11 mouse cellular contexts compared by ENCODE assay signal in genomic region chr16:43557385-43557784, GRCm38 (mm10).
DNase-seq lines count a peak whose midpoint lies in the region; ATAC-seq and TF ChIP-seq lines count a peak whose summit lies in the region.
"Had no signal": no experiment of that assay in that cellular context is flagged by ENCODE, and none has a peak within 500 bp of the region (broad histone marks: within the 10 kb centered on the region; RNA-seq: fewer than 3 reads in every experiment).

No protein-coding gene starts in this region.

- DNase-seq in cerebellum, adult 9-10 months = peak; percentile 70
- DNase-seq in cerebellum, adult 8-10 months = no peak
- no peak for DNase-seq in layer of hippocampus, adult 2 months (ENCODE audit: low spot score in 2 of 2)
- no peak for DNase-seq in layer of hippocampus, adult 11-12 months (ENCODE audit: low spot score)
- DNase-seq in hindbrain, embryonic 10.5 days (ENCODE audit: low spot score) = no peak
- DNase-seq in kidney, postnatal 25 days = no peak
- no peak for DNase-seq in lung, adult 18-20 months

- no peak for ATAC-seq in neural tube, embryonic 14.5 days (ENCODE audit: low read depth)
- ATAC-seq: activated CD4-positive, CD25-positive, alpha-beta regulatory T cell, adult 4 months; lung, postnatal 0 days had no signal

- peak overlapping the region; percentile 16; the same call in 1 of the 2 replicates for H3K4me3 ChIP-seq in layer of hippocampus, adult 2 months
- H3K4me3 ChIP-seq in hindbrain, embryonic 10.5 days = no peak overlapping the region
- H3K4me3 ChIP-seq in neural tube, embryonic 14.5 days (ENCODE audit: low read depth, low read length) = no peak overlapping the region
- H3K4me3 ChIP-seq: limb, embryonic 13.5 days had no signal

- H3K9ac ChIP-seq in neural tube, embryonic 14.5 days (replicated peaks; ENCODE audit: low read depth, low read length) = no peak overlapping the region
- H3K9ac ChIP-seq: limb, embryonic 13.5 days had no signal

- no peak for TF ChIP-seq CTCF in layer of hippocampus, adult 2 months (conservative IDR thresholded peaks at IDR 0.05)

- H3K9me3 ChIP-seq in hindbrain, embryonic 10.5 days = no peaks in the 10 kb centered on the region
- H3K9me3 ChIP-seq in neural tube, embryonic 14.5 days (ENCODE audit: control insufficient read depth, low read length) = no peaks in the 10 kb centered on the region
- H3K9me3 ChIP-seq: limb, embryonic 13.5 days had no signal

- WGBS in hindbrain, embryonic 10.5 days = 68% methylated on average over 5 of the region's 5 CpGs
- WGBS in neural tube, embryonic 14.5 days = 35% methylated on average over 5 of the region's 5 CpGs

- no peaks in the 10 kb centered on the region for H3K36me3 ChIP-seq in hindbrain, embryonic 10.5 days
- no peaks in the 10 kb centered on the region for H3K36me3 ChIP-seq in neural tube, embryonic 14.5 days (ENCODE audit: control insufficient read depth, insufficient read depth, low read length)
- H3K36me3 ChIP-seq: limb, embryonic 13.5 days had no signal

- H3K27ac ChIP-seq in layer of hippocampus, adult 2 months = peak overlapping the region; percentile 92
- peak overlapping the region; percentile 50; the same call in 1 of the 2 replicates for H3K27ac ChIP-seq in hindbrain, embryonic 10.5 days
- peak overlapping the region; percentile 36; the same call in 1 of the 2 replicates for H3K27ac ChIP-seq in neural tube, embryonic 14.5 days (ENCODE audit: low read depth, low read length)
- H3K27ac ChIP-seq: limb, embryonic 13.5 days had no signal

- no peaks in the 10 kb centered on the region for H3K4me1 ChIP-seq in hindbrain, embryonic 10.5 days (replicated peaks)
- peaks cover 5% of the 10 kb centered on the region; the same call in 1 of the 2 replicates for H3K4me1 ChIP-seq in neural tube, embryonic 14.5 days (ENCODE audit: control insufficient read depth, insufficient read depth, low read length)

- no peak overlapping the region for H3K4me2 ChIP-seq in neural tube, embryonic 14.5 days (ENCODE audit: low read depth, low read length)
- H3K4me2 ChIP-seq: limb, embryonic 13.5 days had no signal

- H3K27me3 ChIP-seq in hindbrain, embryonic 10.5 days (ENCODE audit: insufficient read depth, poor library complexity, severe bottlenecking) = no peaks in the 10 kb centered on the region
- H3K27me3 ChIP-seq in neural tube, embryonic 14.5 days (ENCODE audit: control insufficient read depth, insufficient read depth, low read length) = no peaks in the 10 kb centered on the region
- H3K27me3 ChIP-seq: limb, embryonic 13.5 days had no signal

Comparison
In these comparisons a context has a peak if more than half of its experiments do, and no peak if none do; other contexts are left out.
1. H3K27ac ChIP-seq: peak in every context shown above with its lines; median percentile 92 in layer of hippocampus, adult 2 months; 50 in hindbrain, embryonic 10.5 days; 36 in neural tube, embryonic 14.5 days.